Mouse (Mus musculus): ENCODE data around the gene Kyat1.
"Not testable (repeated sequence)": the region's sequence is repeated elsewhere in the genome, so short reads cannot be mapped to it uniquely, and the experiment has no call there.

The Kyat1 gene

GRCm38 (mm10) chr2:30214745-30215144 is 9.1 kb upstream of the Kyat1 start:
- no peak for DNase-seq (ENCODE audit: low spot score in 2 of 2)

- no peak for DNase-seq (ENCODE audit: low spot score in 2 of 2)
These were observed 7.3 kb upstream of the Kyat1 start for GRCm38 (mm10) chr2:30212951-30213350.

- DNase-seq (ENCODE audit: low spot score in 2 of 2) = no peak
These were observed 6.5 kb upstream of the Kyat1 start for GRCm38 (mm10) chr2:30212169-30212545.

- DNase-seq (ENCODE audit: low spot score in 2 of 2) = no peak
These were observed 5.9 kb upstream of the Kyat1 start for GRCm38 (mm10) chr2:30211408-30212168.

- DNase-seq (ENCODE audit: low spot score in 2 of 2) = no peak
These were observed 2.2 kb upstream of the Kyat1 start for GRCm38 (mm10) chr2:30207886-30208285.

GRCm38 (mm10) chr2:30207401-30207800 is 1.8 kb upstream of the Kyat1 start:
- no peak for DNase-seq (ENCODE audit: low spot score in 2 of 2)

GRCm38 (mm10) chr2:30205255-30205628 is 405 bp downstream of the Kyat1 start:
- DNase-seq (ENCODE audit: low spot score in 2 of 2) = no peak

GRCm38 (mm10) chr2:30203439-30203838 is 2.2 kb downstream of the Kyat1 start:
- no peak for DNase-seq (ENCODE audit: low spot score in 2 of 2)

- no peak for DNase-seq (ENCODE audit: low spot score in 2 of 2)
These were observed 5.2 kb downstream of the Kyat1 start for GRCm38 (mm10) chr2:30200388-30200925.

- no peak for DNase-seq (ENCODE audit: low spot score in 2 of 2)
These were observed 5.7 kb downstream of the Kyat1 start for GRCm38 (mm10) chr2:30199984-30200383.

GRCm38 (mm10) chr2:30198021-30198420 is 7.6 kb downstream of the Kyat1 start:
- no peak for DNase-seq (ENCODE audit: low spot score in 2 of 2)

GRCm38 (mm10) chr2:30194656-30195055 is 11.0 kb downstream of the Kyat1 start:
- DNase-seq (ENCODE audit: low spot score in 2 of 2) = no peak

- DNase-seq (ENCODE audit: low spot score in 2 of 2) = no peak
These were observed 13.7 kb downstream of the Kyat1 start for GRCm38 (mm10) chr2:30191790-30192580.

GRCm38 (mm10) chr2:30185681-30186080 is 20.0 kb downstream of the Kyat1 start:
- DNase-seq (ENCODE audit: low spot score in 2 of 2) = no peak

- no peak for DNase-seq (ENCODE audit: low spot score in 2 of 2)
These were observed 20.4 kb downstream of the Kyat1 start for GRCm38 (mm10) chr2:30185276-30185675.

- no peak for DNase-seq (ENCODE audit: low spot score in 2 of 2)
These were observed 21.9 kb downstream of the Kyat1 start for GRCm38 (mm10) chr2:30183721-30184120.

GRCm38 (mm10) chr2:30182424-30182823 is 23.2 kb downstream of the Kyat1 start:
- no peak for DNase-seq (ENCODE audit: low spot score in 2 of 2)

- DNase-seq (ENCODE audit: low spot score in 2 of 2) = not testable (repeated sequence)
These were observed 26.9 kb downstream of the Kyat1 start for GRCm38 (mm10) chr2:30178711-30179110.

GRCm38 (mm10) chr2:30177700-30178675 is 27.7 kb downstream of the Kyat1 start, which contains the start of gene Spout1:
Gene Spout1, minus strand, starts transcription at chr2:30178459.
- DNase-seq (ENCODE audit: low spot score in 2 of 2) = peak; percentile 91 to 95

GRCm38 (mm10) chr2:30176561-30176960 is 29.1 kb downstream of the Kyat1 start:
- DNase-seq (ENCODE audit: low spot score in 2 of 2) = no peak

GRCm38 (mm10) chr2:30175897-30176296 is 29.8 kb downstream of the Kyat1 start:
- no peak for DNase-seq (ENCODE audit: low spot score in 2 of 2)
